Mouse (Mus musculus): Measurements from ENCODE around the gene Slc25a27.

Gene Slc25a27

DNA sequence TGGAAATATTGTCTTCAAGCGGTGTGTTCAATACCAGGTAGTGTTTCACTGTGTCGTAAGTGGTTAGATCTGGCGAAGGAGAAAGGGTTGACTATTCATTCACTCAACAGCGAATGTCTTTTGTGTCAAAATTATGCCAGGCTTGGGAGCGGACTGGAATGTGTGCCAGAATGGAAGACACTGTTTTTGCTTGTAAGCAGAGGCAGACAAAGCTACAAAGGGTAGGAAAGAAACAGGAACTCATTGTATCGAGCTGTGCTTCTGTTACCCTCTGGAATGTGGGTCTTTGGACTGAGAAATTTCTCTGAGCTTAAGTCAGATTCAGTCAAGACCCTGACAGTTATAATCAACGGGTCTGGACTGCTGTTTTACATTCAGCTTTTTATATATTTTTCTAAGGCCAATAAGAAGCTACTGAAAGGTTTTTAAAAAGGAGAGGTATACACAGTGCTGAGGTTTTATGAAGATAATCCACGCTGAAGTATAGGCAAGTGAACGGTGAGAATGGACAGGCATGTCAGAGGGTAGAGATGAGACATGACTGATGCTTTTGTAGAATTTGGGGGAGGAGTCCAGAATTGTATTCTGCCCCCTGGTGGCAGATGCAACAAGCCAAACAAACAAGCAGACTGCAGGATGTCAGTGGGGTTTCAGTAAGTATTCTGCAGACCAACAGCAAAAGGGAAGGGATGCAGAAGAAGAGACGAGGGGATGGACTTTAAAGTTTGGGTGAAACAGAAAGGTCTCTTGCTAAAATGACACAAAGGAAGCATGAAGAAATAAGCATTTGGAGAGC is 17.2 kb downstream of the Slc25a27 start:
- DNase-seq (ENCODE audit: low read depth, low spot score): no peak

DNA sequence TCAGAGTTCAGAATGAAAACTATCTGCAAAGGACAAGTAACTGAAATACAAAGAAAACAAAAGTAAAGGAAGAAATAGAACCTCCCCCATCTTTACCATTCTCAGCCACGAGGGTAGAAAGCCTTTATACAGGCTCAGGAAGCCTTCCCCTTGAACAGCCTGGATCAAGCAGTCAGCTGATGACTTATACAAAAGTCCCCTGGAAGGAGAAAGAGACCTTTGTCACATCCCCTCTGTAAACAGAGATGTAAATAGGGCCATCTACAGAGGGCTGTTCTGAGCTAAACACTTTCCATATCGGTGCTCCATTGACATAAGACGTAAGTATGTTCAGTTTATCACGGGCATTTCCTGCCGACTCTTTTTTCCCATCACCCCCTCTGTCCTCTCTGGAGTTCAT is 20.1 kb downstream of the Slc25a27 start:
- no peak for DNase-seq (ENCODE audit: low read depth, low spot score)

DNA sequence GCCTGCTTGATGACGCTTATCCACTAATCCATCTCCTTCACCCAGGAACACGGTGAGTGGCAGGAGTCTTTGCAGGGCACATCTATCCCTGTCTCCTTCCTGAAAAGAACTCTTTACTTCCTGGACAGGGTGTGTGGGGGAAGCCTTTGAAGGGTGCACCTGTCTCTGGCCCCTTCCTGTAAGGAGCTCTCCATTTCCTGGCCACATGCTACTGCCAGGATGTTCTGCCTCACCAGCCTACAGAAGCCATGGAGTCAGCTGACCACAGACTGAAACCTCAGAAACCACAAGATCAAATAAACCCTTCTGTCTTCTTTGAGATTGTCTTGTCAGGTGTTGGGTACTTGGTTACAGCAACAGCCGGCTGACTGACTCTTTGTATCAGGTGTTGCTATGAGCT is 21.9 kb downstream of the Slc25a27 start:
- DNase-seq (ENCODE audit: low read depth, low spot score): no peak

DNA sequence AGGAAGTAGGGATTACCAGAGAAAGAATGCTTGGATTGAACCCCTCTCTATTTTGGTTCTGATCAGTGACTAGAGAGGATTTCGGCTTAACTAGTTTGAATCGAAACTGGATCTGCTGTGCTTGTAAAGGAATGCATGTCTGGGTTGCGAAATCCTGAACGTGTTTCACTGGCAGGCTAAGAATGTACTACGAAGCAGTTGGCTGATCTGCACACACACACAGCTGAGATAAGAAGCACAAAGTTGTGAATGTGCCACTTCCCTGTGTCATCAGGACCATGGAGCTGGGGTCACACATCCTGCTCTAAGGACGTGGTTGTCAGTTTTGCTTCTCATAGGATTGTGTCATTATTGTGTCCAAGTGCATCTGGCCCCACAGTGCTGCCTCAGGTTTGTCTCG is 22.6 kb downstream of the Slc25a27 start:
- DNase-seq (ENCODE audit: low read depth, low spot score): no peak

DNA sequence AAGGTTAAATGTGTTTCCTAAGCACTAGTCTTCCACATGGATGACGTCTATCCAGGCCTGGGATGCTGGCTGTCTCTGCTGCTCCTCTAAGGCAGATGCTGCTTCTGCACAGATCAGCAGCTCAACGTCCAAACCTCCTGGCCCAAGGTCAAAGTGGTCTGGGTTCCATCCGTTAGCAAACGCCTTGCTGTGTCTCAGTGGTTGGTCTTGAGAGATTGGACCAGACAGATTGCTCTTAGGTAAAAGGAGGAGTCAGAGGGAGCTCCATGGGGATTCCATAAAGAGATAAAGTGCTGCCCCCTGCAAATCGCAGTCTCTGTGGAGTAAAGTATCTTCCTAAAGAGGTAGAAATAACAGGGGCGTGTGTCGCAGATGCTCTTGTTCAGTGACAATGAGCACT is 23.8 kb downstream of the Slc25a27 start:
- no peak for DNase-seq (ENCODE audit: low read depth, low spot score)

DNA sequence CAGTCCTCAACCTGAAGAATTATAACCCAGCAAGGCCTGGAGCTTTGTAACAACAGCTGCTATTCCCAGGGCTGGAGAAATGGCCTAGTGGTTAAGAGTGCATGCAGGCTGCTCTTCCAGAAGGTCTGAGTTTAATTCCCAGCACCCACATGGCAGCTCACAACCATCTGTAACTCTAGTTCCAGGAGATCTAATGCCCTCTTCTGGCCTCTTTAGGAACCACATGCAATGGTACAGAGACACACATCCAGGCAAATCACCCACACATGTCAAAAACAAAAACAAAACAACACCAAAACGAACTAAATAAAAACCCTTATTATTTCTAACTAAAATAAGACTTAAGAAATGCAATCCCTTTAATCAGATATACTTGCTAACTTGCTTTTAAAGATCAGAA is 26.2 kb downstream of the Slc25a27 start:
- DNase-seq (ENCODE audit: low read depth, low spot score): no peak

DNA sequence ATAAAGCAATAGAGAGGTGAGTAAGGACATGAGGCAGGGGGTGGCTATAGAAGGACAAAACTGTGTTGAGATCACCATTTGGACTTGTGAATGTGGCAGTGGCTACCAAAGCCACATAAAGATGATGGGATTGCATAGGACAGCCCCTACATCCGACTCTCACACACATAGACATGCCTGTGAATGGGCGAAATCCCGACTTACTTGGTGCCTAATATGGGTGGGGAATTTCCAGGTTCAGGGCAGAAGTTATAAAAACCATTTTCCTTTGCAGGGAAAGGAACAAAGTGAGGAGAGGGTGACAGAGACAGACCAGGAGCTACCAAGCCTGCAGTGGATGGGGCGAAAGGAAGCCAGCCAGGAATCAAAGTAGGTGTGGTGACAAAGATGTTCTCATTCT is 29.9 kb downstream of the Slc25a27 start:
- no peak for DNase-seq (ENCODE audit: low read depth, low spot score)

DNA sequence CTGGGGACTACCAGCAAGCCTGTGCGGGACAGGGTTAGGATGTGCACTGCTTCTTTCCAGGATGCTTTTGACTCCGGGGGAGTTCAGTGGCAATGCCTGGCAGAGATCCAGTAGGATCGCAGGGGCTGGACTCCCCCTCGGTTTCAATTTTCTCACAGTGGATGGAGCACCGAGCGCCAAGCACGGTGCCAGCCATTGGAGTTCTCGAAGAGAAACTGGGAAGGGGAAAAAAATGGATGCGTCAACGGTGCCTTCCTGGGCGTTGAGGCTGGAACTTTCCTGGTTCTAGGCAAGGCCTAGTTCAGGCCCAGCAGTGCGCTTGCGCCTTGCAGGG is 36.6 kb downstream of the Slc25a27 start:
- DNase-seq (ENCODE audit: low read depth, low spot score): no peak

DNA sequence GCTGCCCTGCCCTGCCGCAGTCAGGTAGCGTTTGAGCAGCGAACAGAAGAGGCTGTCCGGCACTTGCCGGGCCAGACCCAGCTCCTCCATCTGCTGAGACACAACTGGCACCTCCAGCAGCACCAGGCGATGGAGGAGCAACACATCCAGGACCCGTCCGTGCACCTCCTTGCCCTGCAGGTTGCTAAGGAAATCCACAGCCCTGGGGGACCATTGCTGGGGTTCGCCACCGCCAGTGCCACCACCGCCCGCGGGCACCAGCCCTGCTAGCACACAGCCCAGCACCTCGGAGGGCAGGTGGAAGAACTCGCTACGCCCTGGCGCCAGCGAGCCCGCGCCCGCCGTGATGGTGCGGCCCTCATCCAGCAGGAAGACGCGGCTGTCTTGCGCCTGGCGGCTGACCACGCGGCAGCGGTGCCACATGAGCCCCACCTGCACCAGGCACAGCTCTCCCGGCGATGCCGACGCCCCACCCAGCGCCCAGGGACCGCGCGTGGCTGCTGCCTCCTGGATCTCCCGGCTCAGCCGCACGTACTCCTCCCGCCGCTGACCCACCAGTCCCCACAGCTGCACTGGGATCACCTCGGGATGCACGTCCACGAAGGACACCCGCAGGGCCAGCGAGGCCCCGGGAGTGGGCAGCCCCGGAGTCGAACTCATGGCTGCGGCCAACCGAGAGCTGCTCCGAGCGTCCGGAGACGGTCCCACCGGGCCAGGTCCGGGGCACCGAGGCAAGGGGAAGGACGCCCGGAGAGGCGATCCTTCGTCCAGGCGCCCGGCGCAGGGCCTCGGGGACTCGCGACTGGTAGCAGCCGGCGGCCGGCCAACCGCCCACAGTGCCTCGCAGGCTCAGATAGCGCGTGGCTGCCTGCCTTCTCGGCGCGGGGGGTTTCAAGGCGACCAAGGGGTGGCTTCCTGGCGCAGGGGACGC is 37.3 kb downstream of the Slc25a27 start, which contains the start of gene Tdrd6:
Gene Tdrd6 (minus strand): TSS at position 804 of the 931 bp plus-strand sequence.
- DNase-seq (ENCODE audit: low read depth, low spot score): no peak

DNA sequence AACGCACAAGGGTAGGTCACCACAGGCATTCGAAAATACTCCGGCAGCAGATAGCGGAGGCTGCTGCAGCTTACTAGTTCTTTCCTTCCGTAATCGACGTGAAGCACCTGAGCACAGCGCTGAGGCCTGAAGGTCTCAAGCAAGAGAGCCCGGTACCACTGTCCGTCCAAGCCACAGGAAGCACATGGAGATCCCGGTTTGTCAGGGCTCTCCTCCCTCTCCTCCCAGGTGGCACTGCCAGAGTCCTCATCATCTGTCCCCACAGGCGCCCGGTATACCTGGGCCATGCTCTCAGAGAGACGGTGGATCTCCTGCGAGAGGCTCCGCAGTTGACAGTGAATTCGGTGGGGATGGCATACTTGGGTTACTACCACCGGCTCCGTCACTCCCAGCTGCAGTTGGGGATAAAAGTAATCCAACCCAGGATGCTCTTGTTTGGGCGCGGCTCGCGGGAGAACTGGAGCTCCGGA is 38.0 kb downstream of the Slc25a27 start:
- no peak for DNase-seq (ENCODE audit: low read depth, low spot score)

DNA sequence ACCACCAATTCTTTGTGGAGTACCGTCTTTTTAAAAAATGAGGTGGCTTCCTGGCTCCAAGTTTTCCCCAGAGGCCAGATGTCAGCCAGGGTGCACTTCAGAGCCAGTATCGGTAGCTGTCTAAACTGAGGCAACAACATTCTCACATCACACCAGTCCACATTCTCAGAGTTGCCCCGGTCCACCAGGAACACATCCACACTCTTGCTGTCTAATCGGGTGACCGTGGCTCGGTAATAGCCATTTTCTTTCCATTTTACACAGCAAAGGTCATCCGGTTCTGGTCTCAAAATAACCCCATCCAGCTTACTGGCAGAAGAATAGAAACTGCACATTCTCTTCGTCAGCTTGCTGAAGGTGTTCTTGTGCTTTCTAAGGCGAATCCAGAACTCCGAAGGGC is 38.8 kb downstream of the Slc25a27 start:
- DNase-seq (ENCODE audit: low read depth, low spot score): no peak

DNA sequence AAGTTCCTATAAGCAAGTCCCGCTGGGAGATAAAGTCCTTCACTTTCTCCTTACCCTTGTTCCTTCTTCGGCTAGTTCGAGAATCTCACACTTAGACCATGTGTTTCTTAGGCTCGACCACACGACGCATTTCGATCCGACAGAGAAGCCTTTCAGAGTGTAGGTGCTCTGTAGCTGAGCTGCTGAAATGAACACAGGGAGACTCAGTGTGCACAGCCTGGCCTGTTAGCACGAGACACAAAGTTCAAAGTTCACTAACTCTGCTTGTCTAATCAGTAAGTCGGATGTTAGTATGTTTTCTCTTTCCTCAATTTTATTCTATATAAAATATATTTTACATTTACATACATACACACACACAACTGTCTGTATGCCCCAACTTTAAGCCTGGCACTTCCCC is 44.9 kb downstream of the Slc25a27 start:
- DNase-seq (ENCODE audit: low read depth, low spot score): no peak

DNA sequence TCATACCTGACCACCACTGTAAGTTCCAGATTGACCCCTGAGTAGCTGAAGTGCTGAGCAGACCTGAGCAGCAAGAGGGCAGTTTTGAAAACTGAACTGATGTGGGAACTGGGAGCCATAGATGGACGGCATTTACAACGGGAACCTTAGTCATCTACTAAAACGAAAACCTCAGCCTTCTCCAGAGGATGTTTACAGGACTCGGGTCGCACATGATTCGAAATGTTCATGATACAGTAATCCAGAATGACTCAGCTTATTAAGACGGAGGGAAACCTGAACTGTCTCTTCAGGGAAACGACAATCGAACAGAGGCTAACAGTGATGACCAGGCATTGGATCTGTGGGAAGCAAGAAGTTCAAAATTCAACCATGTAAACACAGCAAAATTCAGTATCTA is 47.9 kb downstream of the Slc25a27 start:
- no peak for DNase-seq (ENCODE audit: low read depth, low spot score)

DNA sequence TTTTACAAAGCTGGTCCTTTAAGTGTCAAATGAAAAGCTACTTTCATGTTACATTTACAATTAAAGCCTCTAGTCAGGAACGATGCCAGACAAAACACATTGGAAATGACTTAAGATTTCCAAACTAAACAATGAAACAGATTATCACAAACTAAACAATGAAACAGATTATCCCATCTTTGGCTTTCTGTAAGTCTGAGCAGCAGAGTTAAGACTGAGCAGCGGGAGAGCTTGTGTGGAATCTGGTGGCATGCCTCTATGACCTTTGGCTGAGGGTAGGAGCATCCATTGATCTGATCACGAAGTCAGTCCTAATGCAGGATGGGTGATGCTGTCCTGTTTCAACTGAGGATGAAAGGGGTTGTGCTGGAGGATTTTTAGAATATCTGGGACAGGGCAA is 54.8 kb downstream of the Slc25a27 start:
- DNase-seq (ENCODE audit: low read depth, low spot score): no peak

DNA sequence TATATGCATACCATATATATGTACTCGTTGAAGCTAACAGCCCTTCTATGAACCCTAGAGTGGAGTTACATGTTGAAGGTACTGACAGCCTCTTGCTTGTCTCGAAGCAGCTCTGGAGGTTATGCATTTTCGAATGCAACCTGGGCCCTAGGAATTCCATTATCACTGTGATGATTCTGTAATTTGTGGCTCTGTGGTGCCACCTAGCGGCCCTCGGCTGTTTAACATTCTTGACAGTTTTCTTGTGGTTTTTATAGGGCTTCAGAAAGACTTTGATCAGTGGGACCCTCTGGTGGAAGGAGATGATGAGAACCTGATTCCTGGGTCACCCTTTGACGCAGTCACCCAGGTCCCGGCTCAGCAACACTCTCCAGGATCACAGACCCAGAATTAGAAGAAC is 55.4 kb downstream of the Slc25a27 start:
- DNase-seq (ENCODE audit: low read depth, low spot score): peak; percentile 50

DNA sequence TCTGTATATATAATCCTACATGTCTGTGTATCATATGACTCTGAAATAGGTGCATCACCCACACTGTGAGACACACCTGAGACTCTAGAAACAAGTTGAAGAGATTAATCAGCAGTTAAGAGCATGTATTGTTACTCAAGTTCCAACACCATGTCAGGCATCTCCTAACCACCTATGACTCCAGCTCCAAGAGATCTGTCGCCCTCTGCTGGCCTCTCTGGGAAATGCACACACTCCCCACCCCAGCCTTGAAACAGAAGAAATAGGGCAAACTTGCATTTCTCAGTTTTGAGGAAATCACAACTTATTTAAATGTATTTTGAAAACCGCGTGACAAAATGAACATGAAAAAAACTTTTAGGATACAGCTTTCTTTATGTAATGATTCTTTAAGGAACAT is 60.3 kb downstream of the Slc25a27 start:
- peak; percentile 57 for DNase-seq (ENCODE audit: low read depth, low spot score)

DNA sequence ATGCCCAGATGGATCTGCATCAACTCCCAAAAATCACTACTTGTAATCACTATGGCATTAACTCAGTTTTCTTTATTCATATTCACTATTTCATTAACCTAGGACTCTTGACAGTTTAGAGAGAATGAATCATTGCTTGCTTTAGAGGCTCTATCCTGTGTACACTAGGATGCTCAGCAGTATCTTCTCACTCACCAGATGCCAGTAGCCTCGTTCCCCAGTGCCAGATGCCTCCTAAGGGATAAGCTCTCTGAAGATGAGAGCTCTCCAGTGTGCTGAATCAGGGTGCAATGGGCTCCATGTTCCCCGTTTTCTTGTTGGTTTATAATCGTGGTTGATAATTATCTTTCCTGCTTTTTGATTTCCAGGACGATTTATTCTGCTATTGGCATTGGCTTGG is 68.3 kb downstream of the Slc25a27 start:
- no peak for DNase-seq (ENCODE audit: low read depth, low spot score)

DNA sequence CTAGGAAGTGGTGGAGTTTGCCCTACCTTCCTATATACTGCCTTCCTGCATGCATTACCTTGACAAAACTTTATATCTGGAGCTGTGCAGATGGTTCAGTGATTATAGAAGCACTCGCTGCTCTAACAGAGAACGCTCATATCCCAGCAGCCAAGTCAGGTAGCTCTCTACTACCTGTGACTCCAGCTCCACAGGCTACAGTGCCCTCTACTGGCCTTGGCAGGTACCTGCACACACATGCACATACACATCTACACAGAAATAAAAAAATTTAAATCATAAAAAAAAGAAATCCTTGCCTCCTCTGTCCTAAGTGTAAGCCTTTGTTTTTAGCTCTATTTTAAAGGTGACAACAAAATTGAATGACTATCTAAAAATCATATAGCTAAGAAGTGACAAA is 69.3 kb downstream of the Slc25a27 start:
- no peak for DNase-seq (ENCODE audit: low read depth, low spot score)

DNA sequence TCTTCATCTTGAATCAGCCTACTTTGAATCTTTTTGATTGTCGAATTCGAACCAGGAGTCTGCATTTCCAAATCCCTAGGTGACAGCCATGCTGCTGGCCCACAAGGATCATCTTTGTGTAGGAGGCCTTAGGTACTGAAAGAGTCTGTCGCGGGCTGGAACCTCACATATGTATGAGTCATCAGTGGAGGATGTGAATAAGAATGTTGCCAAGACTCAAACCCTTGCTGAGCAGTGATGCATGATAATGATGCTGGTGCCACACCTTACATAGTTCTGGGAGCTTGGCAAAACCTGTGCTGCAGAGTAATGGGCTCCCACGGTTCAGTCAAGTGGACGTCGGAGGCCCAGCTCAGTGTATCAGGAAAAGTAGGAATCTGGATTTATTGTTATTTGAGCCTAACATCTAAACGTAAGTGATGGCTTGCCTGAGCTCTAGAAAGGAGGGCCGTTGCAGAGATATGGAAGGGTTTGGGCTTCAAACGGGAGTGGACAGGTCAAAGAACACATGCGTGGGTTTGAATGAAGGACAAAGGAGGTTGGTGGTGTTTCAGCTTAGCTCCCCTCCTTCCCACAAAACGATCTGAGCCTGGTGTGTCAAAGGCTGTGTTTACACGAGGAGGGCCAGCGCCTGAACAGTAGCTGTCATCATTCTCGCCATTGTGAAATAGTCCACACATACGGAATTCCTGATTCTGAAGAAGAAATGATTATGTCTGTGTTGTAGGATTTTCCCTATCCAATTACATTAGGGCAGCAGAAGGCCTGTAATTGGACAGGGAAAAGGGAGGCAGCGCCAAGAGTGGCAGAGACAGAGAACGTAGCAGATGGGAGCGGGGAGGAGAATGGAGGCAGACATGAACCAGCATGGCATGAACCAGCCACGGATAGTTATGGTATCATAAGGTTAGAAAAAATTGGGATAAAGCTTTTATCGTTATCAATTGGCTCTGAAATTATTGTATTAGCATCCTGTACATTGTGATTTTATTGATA is 74.4 kb downstream of the Slc25a27 start:
- DNase-seq (ENCODE audit: low read depth, low spot score): no peak

Data from retina, adult 2 months (tissue).